Comparison of ENCODE assay signal across 20 mouse cellular contexts in genomic region chr9:118384610-118385009, GRCm38 (mm10).
"Had no signal": no experiment of that assay in that cellular context is flagged by ENCODE, and none has a peak within 500 bp of the region (broad histone marks: within the 10 kb centered on the region; RNA-seq: fewer than 3 reads in every experiment).

No protein-coding gene starts in this region.

- H3K27ac ChIP-seq: lung, embryonic 15.5 days; macrophage; midbrain, embryonic 13.5 days; midbrain, embryonic 15.5 days; neural tube, embryonic 13.5 days; neural tube, embryonic 15.5 days had no signal

- DNase-seq: lung, adult 2 months; lung, postnatal 14 days; lung, postnatal 36 days; retina, postnatal 1 day; right cerebral cortex, adult 18-20 months; right cerebral cortex, postnatal 25 days; right cerebral cortex, postnatal 4 days; spleen, adult 18-20 months; thymus, adult 18-20 months; thymus, postnatal 14 days; thymus, postnatal 36 days had no signal

- H3K9me3 ChIP-seq: lung, embryonic 15.5 days; megakaryocyte, embryonic 14.5 days; midbrain, embryonic 13.5 days; midbrain, embryonic 15.5 days; neural tube, embryonic 13.5 days; neural tube, embryonic 15.5 days had no signal

- H3K4me3 ChIP-seq: lung, embryonic 15.5 days; megakaryocyte, embryonic 14.5 days; midbrain, embryonic 13.5 days; midbrain, embryonic 15.5 days; myocyte; neural tube, embryonic 13.5 days; neural tube, embryonic 15.5 days had no signal

- H3K36me3 ChIP-seq: lung, embryonic 15.5 days; midbrain, embryonic 13.5 days; midbrain, embryonic 15.5 days; neural tube, embryonic 13.5 days; neural tube, embryonic 15.5 days had no signal

- ATAC-seq: lung, postnatal 0 days; midbrain, embryonic 13.5 days; midbrain, embryonic 15.5 days had no signal
